Mouse (Mus musculus): ENCODE measurements at regions not wholly inside any gene's neighbourhood (a gene's known extent, or its start where the extent isn't known, plus 50 kb on each side); places are given as distances from the start of the nearest gene placed in this dataset.

DNA sequence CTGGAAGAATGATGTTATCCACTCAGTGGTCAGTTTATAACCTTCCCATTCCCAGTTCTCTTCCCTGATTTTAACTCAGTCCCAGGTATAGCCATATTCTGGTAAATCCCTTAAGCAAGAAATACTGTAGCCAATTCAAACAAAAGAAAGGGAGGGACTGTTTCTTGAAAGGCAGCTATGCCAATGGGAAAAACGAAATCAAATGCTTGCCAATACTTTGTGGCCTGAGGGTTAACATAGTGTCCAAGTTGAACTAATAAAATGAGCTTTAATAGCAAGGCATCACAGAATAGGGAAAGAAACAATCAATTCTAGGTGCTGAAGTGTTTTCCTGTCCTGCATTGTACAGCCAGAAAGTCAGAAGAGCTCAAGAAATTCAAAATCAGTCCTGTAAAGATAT, 2548.3 kb upstream of the Gm7489 start:
- TF ChIP-seq CTCF (IDR thresholded peaks at IDR 0.05; ENCODE audit: low read depth) (no peak), EP300 (IDR thresholded peaks at IDR 0.05; ENCODE audit: low read depth) (no peak)
